Mouse (Mus musculus) CD8-positive naive resting alpha-beta T cell, adult 2 months (primary cell): ENCODE measurements around the gene Prdx5.

ENCODE experiments used
- DNase-seq, 2 experiments: peaks; one replicate each; pipeline ENCODE4 v3.0.0; 2022; ENCODE audit warnings: low read depth in 2 of 2, low spot score in 2 of 2

The Prdx5 gene

DNA sequence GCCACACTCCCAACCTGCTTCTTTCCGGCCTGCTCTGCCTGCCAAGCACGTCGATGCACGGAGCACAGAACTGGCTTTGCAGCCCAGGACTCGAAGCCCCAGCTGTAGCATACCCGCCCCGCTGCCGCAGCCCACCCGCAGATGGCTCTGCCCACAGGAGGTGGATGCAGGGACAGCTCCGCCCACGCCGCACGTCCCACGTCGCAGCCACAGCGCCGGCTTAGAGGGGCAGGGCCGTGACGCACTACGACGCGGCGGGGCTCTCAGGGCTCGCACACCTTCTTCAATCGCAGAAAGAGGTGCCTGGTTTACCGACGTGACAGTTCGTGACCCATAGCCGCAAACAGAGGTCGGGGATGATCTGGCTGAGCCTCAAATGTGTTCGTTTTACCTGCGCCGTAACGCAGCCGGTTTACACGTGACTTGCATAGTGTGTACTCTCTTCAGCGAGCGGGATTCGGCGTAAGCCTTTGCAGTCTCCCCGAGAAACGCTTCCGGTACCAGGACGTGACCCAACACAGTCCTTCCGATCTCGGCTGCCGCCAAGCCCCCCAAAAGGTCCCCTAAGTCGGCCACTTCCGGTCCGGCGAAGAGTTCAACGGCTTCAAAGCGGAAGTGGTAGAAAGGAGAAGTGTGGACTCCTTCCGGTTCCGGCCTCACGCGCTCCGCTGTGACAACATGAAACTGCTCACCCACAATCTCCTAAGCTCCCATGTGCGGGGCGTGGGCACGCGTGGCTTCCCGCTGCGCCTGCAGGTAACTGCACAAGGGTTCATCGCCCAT, at the start of gene Prdx5, which contains the start of gene Trmt112:
Gene Prdx5 (minus strand): TSS at position 600 of the 783 bp plus-strand sequence.
Gene Trmt112 (plus strand): TSS at position 192 of the 783 bp plus-strand sequence.
- peak; percentile 82 to 83 for DNase-seq

DNA sequence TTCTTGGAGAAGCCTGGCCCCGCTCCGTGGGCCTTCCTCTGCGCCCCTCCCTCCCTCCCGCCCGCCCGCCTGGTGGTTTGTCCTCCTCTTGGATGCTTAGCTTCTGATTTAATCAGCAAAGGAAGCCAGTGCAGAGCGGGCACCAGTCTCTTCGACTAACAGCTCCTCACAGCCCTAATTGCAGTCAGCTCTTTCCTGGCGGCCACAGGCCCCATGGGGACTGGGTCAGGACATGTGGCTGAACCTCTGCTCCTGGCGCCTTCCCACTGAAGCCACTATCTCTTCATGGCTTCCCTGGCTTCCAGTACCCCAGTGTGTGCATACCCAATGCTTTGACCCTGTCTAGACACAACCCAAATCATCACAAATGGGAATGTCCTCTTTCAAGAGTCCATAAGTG, 46.6 kb upstream of the Prdx5 start:
- DNase-seq, result no peak

DNA sequence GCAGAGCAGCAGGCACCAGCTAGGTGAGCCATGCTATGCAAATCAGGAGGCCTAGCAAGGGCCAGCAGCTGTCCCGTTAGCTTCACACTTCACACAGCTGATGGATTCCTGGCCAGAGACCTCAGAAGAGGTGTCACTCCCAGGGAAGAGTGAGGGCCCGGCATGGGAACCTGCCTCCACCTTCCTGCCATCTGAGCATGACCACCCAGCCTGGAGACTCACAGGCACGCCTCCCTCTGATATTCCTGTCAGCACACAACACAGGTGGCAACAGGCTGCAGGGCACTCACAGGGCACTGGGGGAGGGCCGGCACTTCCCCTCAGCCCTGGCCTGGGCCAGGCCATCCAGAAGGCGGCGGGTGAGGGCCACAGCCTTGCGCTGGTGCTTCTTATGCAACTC, 45.5 kb upstream of the Prdx5 start:
- no peak for DNase-seq

DNA sequence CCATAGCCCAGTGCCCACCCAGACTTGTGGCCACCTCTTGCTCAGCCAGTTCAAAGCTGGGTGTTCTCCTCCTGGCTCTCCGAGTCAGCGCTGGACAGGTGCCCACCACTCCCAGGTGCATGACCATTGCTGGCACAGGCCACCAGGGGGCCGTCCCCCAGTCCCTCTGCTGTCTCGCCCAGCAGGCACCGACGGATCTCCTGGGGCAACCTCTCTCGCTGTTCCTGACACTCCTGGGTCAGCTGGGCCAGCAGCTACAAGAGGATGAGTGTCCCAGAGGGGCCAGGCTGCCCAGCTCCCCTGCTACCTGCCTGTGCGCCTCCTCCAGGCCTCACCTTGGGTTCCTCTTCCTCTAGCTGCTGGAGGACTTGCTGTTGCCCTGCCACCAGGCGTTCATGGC, 44.1 kb upstream of the Prdx5 start:
- DNase-seq, result no peak

DNA sequence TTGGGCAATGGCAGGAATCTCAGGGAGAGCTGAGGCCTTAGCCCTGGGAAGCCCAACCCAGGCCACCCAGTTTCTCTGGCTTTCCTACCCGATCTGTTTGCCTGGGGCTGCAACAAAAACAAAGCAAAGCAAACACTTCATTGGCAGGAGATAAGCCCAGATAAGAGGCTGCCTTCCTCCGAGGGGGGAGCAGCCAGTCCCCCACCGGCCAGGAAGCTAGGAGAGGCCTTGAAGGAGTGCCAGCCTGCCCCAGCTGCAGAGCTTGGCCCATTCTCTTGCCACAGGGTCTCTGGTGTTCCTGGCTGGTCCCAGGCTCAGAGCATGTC, 42.8 kb upstream of the Prdx5 start:
- DNase-seq, result no peak

DNA sequence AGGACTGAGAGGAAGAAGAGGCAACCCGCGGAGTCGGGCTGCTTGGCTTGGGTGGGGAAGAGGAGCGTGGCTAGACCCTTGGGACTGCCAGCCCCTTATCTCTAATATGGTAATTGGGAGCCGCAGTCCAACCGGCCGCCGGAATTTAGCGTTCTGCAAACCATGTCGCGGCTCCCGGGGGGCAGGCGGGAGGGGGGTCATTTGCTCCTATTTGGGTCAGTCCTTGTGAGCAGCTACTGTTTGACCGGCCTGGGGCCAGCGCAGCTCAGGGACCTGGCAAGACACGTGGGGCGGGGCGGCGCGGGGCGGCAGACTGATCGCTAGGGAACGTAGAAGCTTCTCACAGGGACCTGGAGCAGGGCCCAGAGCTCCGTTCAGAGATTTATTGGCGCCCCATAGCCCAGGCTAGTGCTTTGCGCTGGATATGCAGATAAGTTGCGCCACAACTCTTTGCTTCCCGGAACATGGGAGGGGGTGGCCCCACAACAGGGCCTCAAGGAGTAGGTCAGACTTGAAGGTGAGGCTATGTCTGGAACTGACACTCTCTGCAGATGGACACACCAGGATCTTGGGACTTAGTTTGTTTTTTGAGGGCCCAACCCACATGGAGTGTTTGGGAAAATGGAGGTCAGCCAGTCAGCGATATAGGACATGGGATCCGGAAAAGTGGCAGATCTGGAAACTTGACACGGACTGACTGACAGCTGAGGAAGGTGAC, 42.2 kb upstream of the Prdx5 start:
- DNase-seq, result peak in 1 of 2 experiments; percentile 21

DNA sequence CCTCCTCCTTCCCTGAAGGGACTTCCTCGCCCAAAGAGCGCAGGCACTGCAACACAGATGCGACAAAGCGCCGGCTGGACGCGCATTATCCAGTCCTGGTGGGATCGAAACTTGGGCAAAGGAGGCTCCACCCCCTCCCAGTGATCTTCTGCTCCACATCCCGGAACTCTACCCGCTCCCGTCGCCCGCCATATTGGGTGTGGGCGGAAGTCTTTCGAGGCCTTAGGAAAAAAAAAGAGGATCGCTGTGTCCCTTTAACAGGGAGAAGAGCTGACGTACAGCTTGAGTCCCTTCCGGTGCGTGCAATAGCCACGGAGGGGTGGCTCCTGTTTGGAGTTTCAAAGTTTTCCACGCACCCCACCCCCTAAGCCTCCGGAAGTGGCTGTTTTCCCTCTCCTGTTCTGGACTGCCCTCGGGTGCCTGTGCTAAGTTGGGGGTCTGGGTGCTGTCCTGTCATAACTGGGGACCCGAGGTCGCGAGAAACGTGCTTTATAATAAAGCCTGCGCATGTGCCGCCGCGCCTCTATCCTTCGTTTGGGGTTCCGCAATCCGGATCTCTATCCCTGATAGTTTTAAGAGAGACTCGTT, 41.6 kb upstream of the Prdx5 start:
- DNase-seq, result peak; percentile 52 to 62

DNA sequence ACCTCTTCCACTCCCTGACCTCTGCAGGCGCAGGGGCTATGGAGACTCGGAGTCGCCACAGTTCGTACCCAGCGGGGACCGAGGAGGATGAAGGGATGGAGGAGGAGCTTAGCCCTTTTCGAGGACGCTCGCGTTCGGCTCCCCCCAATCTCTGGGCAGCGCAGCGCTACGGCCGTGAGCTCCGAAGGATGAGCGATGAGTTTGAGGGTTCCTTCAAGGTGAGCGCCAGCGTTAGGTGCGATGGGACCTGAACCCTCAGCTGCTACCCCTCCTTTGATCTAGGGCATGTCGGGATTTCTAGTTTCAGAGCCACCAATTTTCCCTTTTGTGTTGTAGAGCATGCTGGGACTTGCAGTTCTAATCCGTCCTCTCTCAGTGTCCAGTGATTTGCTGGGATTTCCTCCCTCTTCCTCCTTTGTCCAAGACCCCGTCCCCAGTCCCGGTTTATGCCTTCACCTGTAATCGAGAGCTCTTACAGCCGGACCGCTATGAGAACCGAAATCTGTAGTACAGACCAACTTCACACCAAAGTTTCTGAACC, 40.8 kb upstream of the Prdx5 start:
- DNase-seq, result peak in 1 of 2 experiments; percentile 23

DNA sequence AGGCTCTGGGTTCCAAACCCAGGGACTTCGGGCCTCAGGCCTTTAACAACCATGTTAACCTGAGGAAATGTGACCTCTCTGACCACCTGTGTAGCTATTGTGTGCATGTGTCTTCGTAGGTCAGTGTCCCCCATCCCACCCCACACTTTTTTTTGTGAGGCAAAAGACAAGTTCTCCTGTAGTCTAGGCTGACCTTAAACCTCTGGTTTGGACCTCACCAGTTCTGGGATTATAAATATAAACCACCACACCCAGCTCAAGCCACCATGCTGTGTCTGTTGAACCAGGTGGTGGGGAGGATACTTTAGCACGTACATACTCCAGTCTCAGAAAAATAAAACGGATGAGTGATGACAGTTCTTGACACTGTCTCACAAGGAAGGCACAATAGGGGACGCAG, 40.0 kb upstream of the Prdx5 start:
- DNase-seq, result no peak

DNA sequence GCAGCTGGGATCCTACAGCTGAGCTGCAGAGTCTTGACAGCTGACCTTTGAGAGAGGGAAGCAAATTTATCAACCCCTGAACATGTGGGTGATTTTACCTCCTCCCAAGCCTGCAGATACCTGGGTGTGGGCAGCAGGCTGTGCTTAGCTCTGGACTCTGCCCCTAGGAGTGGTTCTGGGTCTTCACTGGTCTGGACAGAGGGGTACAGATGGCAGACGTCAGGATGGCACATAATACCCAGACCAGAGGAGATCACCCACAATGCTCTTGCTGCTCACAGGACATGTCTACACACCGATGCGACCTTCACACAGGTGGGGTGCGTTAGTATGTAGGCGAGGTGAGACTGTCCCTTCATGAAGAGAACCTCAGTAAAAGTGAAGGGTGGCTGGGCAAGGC, 39.6 kb upstream of the Prdx5 start:
- no peak for DNase-seq

DNA sequence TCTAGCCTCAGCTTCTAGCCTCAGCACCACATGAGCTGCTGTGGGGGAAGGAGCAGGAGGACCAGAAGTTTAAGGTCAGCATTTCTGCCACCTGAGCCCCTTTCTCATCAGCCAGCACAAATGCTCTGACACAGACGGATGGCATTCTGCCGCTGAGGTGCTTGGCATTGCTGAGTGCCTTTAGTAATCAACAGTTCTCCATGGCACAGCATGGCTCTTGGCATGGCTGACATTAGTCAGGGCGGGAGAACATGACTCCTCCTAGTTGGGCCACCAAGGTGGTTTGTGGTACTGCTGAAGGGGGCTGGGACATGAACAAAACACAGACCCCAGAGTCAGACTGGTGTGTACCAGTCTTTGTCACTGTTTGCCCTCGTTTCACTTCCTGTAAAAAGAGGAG, 38.3 kb upstream of the Prdx5 start:
- no peak for DNase-seq

DNA sequence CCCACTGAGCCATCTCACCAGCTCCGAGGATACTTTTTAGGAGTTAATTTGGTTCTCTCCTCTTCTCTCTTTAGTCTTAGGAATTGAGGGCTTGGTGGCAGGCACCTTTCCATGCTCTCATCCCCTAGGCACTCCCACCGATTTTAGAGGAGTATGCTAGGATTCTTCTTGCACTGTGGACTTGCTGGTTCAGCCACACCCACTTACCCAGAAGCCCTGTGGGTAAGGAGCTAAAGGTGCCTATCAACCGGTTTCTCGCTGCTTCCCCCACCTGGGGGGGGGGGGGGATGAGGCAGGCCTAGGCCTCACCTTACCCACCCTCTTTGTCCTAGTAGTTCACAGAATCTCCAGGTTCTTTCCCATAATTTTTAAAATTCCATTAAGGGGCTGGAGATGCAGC, 37.8 kb upstream of the Prdx5 start:
- DNase-seq, result no peak

DNA sequence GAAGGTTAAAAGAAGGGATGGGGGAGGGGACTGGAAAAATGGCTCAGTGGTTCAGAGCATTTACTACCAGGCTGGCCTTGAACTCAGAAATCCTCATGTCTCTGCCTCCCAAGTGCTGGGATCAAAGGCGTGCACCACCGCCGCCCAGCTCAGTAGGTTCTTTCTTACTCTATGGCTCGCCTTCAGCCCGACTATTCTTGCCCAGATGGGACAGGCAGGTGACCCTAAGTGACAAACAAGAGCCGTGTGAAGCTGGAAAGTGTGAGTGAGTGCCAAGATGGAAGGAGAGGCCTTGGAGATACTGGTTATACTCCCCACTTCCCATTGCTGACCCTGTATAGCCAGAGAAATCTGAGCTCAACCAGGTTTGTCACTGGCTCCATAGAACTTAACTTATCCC, 33.8 kb upstream of the Prdx5 start:
- no peak for DNase-seq

DNA sequence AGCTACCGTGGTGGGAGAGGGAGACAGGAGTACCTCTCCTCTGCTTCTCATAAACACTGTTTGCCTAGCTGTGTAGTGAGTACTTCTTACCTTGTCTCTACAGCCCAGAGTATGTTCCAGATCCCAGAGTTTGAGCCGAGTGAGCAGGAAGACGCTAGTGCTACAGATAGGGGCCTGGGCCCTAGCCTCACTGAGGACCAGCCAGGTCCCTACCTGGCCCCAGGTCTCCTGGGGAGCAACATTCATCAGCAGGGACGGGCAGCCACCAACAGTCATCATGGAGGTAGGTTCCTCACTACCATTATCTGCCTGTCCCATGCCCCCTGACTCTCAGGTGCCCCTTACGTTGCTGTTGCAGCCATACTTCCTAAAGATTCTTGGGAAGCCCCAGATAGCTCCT, 32.9 kb upstream of the Prdx5 start:
- DNase-seq, result no peak

DNA sequence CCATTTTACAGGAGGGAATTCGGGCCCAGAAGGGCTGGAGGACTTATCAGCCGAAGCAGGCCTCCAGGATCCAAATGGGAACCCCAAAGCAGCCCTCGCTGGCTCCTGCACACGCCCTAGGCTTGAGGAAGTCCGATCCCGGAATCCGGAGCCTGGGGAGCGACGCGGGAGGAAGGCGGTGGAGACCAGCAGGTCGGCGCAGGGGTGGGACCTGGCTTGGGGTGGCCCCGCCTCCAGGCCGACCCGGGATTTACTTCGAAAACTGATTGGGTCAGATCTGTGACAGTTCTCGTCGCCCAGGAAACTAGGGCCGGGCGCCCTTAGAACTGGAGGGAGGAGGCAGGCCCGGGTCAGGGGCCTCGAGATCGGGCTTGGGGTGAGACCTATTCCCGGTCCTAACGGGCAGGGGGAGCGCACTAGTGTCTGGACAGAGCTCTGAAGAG, 32.4 kb upstream of the Prdx5 start, which contains the start of gene Gpr137:
Gene Gpr137 (minus strand): TSS at position 232 of the 443 bp plus-strand sequence.
- DNase-seq, result peak; percentile 76 to 85

DNA sequence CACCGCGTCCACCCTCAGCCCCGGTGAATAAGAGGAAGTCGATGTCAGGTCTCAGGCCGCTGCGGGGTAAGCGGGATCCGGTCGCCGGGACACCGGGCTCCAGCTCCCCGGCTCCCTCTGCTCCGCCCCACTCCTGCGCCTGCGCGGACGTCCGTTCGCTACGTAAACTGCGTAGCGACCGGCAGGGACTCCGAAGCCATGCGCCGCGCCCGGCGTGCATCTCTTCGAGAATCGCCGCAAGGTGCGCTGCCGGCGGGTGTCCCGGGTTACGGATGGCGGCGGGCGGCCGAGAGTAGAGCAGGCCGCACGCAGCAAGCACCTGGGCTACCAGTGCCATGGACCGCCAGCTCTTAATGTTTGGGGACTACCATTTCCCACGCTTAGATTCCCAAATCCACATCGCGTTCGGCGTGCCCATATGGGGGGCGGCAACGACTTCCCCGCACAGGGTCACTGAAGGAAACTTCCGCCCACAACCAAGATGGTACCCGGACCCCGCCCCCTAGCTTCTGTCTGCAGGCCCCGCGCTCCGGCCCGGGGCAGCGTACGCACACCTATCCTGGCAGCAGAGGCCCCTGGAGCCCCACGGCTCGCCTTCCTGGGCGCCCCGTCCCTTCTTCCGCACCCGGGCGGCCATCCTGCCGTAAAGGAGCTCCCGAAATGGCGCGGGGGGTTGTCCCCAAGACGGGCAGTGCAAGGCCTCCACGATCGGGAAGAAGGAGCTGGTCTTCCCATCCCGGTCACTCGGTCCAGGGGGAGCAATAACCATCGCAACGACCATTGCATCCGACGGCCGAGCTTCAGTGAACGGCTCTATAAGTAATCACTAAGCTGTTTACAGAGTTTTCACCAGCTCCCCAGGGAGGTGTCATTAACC, 31.7 kb upstream of the Prdx5 start, which contains the start of gene Bad:
Gene Bad (plus strand): TSS at position 490 of the 877 bp plus-strand sequence.
- peak; percentile 90 to 96 for DNase-seq

DNA sequence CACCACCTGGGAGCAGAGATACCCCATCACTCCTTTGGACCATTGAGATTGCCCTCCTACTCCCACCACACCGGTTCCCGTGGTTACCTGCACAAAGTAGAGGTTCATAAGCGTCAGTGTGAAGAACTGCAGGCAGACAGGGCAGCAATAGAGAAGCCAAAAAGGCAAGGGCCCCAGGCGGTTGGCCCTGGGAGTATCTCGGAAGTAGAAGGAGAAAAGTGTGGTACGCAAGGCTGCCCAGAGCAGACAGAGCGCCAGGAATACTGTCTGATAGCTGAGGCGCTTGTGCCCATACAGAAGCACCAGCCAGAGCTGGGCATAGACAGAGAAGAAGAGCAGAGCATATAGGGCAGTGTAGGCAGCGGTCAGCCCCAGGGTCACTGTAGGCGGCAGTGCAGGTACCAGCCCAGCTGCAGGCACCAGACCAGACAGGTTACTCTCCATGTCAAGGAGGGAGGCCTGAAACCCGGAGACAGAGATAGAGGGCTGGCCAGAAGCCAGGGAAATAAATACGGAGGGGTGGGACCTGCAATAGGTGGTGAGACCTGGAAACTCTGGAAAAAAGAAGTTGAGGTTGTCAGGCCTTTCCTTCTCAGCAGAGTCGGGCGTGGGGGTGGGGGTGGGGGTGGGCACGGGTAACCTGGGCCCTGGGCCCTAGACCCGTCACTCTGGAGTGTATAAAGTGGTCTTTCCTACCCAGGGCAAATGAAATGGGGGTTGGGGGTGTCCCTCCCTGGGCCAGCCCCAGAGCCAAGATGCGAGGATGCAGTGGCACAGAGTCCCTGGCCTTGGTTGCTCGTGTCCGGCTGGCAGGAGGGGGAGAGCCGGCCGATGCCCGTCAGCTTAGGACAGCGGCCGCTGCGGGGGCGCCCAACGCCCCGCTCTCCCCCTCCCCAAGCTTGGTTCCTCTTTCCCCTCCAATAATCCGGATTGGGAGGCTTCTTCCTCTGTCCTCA, 30.8 kb upstream of the Prdx5 start:
- DNase-seq, result no peak

DNA sequence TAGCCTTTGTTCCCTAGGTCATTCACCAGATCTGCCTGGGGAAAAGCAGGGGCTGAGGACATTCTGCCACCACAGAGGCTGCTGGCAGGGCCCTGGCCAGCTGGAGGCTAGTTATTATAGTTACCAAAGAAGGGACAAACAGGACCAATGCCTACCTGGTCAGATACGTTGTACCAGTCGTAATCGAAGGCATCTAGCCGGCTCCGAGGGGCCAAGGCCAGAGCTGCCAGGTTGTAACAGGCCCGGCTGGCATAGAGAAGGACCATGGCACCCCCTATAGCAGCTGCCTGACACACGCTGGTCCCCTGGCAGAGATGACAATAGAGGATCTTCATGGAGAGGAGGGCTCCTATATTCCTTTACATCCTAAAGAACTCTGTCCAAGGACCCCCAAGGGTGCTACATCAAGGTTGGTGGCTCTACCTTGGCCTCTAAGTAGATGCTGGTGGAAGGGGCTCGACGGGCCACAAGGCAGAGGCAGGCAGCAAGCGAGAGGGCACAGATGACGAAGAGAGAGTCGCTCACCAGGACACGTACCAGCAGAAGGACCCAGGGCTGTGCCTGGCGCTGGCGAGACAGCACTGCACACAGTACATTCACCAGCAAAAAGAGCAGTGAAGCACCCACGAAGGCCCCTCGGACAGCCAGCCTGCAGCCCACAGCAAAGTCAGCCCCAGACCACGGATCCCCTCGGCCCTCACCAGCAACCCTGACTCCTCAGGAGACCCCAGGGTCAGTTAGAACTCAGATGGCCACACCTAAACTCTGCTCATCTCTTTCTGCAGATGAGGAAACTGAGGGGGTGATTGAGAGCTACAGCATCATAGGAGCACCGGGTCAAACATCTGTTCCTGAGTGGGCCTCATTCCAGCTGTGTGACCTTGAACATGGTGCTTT, 29.4 kb upstream of the Prdx5 start:
- DNase-seq, result no peak
